ENCODE assay signal across 8 mouse cellular contexts in the genomic region with DNA sequence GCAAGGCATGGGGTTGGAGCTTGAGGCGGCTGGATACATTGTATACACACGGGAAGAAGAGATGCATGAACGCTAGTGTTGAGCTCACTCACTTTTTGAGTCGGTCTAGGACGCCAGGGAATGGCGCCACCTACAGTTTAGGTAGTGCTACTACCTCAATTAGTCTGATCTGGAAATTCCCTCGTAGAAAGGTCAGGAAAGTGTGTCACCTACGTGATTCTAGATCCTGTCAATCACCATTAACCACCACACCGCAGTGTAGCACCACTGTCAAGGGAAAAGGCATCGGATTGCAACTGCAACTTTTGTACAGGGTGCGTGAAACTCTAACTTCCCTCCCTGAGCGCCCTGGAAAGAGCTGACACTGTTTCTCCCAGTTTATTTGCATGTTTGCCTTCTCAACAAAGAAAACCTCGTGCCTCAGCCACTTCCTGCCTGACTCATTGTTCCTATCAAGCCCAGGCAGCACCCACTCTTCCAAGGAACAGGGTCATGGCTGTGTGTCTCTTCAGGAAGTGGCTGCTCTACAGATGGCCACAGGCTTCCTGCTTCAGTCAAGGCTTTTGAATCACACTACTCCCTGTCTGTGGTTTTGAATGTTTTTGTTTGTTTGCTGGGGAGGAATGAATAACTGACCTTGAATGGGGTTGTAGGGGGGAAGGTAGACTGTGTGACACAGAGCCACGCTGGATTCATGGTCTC.
A peak's percentile ranks its signal among the peaks of the same experiment; 100 is the strongest.
DNase-seq lines count a peak whose midpoint lies in the region; ATAC-seq and TF ChIP-seq lines count a peak whose summit lies in the region.

No protein-coding gene starts in this region.

- H3K4me2 ChIP-seq in kidney, postnatal 0 days (ENCODE audit: low read length): no peak overlapping the region

- H3K4me1 ChIP-seq in heart, adult 2 months (ENCODE audit: control insufficient read depth, insufficient read depth, low read length): peaks cover 3% of the 10 kb centered on the region
- H3K4me1 ChIP-seq in kidney, postnatal 0 days (replicated peaks; ENCODE audit: insufficient read depth, low read length): 0 out of 2 replicates have a peak, but pooled peaks cover 5% of the 10 kb centered on the region
- H3K4me1 ChIP-seq in megakaryocyte, embryonic 14.5 days: peaks cover 32% of the 10 kb centered on the region

- no peaks in the 10 kb centered on the region for H3K79me2 ChIP-seq in heart, adult 2 months (replicated peaks; ENCODE audit: control insufficient read depth, insufficient read depth, low read length)

- WGBS in heart, adult 2 months: 41% methylated on average over 14 of the region's 14 CpGs
- 46% methylated on average over 14 of the region's 14 CpGs for WGBS in kidney, postnatal 0 days

- no peak for DNase-seq in left cerebral cortex, adult 2 months (ENCODE audit: extremely low spot score in 1 of 2, low spot score in 2 of 2)
- no peak for DNase-seq in left cerebral cortex, adult 11 months (ENCODE audit: low spot score)
- DNase-seq in adrenal gland, adult 2 months: peak; percentile 74
- DNase-seq in heart, adult 2 months: peak; percentile 37 to 78
- peak; percentile 79 for DNase-seq in kidney, postnatal 0 days (ENCODE audit: low spot score)
- peak; percentile 66 for DNase-seq in thymus, postnatal 0 days (ENCODE audit: low spot score)
- DNase-seq in neural tube, embryonic 10.5 days (ENCODE audit: extremely low spot score, low spot score): no peak

- no peak overlapping the region for H3K9ac ChIP-seq in heart, adult 2 months (ENCODE audit: low read depth, low read length)
- no peak overlapping the region for H3K9ac ChIP-seq in kidney, postnatal 0 days (ENCODE audit: low read depth, low read length)

- ATAC-seq in kidney, postnatal 0 days (replicated peaks; ENCODE audit: low FRiP score, low read depth): peak; percentile 47; the same call in 1 of the 2 replicates

- H3K4me3 ChIP-seq in left cerebral cortex, adult 2 months: no peak overlapping the region
- H3K4me3 ChIP-seq in heart, adult 2 months: no peak overlapping the region
- no peak overlapping the region for H3K4me3 ChIP-seq in kidney, postnatal 0 days (replicated peaks; ENCODE audit: low read depth, low read length)
- H3K4me3 ChIP-seq in megakaryocyte, embryonic 14.5 days (replicated peaks): peak overlapping the region; percentile 88

- TF ChIP-seq CTCF in left cerebral cortex, adult 2 months (IDR thresholded peaks at IDR 0.05): peak; percentile 52
- peak; percentile 67 for TF ChIP-seq CTCF in heart, adult 2 months (IDR thresholded peaks at IDR 0.05)
- peak; percentile 58 for TF ChIP-seq CTCF in kidney, postnatal 0 days (IDR thresholded peaks at IDR 0.05; ENCODE audit: low read depth)

- intact Hi-C loops in left cerebral cortex, adult 2 months (cut with DNase I): no loop called here
- intact Hi-C loops in heart, adult 2 months (cut with DNase I): no loop called here

- no peaks in the 10 kb centered on the region for H3K27me3 ChIP-seq in heart, adult 2 months (ENCODE audit: control insufficient read depth, insufficient read depth, low read length)
- no peaks in the 10 kb centered on the region for H3K27me3 ChIP-seq in kidney, postnatal 0 days (ENCODE audit: insufficient read depth, low read length)
- peaks cover 48% of the 10 kb centered on the region for H3K27me3 ChIP-seq in megakaryocyte, embryonic 14.5 days (replicated peaks)

- no peak overlapping the region for H3K27ac ChIP-seq in left cerebral cortex, adult 2 months
- H3K27ac ChIP-seq in heart, adult 2 months: peak overlapping the region; percentile 30
- peak overlapping the region; percentile 58; the same call in 1 of the 2 replicates for H3K27ac ChIP-seq in kidney, postnatal 0 days

- no peak for TF ChIP-seq POLR2A in heart, adult 2 months (IDR thresholded peaks at IDR 0.05; ENCODE audit: insufficient read depth, low read depth, low read length)

- TF ChIP-seq EP300 in heart, adult 2 months (IDR thresholded peaks at IDR 0.05; ENCODE audit: insufficient read depth, low read depth, low read length): peak; percentile 75

- no peaks in the 10 kb centered on the region for H3K36me3 ChIP-seq in heart, adult 2 months (ENCODE audit: control insufficient read depth, insufficient read depth, low read length)
- no peaks in the 10 kb centered on the region for H3K36me3 ChIP-seq in kidney, postnatal 0 days (ENCODE audit: insufficient read depth, low read length)
- no peaks in the 10 kb centered on the region for H3K36me3 ChIP-seq in megakaryocyte, embryonic 14.5 days (replicated peaks; ENCODE audit: low read length)

- no peaks in the 10 kb centered on the region for H3K9me3 ChIP-seq in kidney, postnatal 0 days (replicated peaks; ENCODE audit: low read length)
- peaks cover 11% of the 10 kb centered on the region for H3K9me3 ChIP-seq in megakaryocyte, embryonic 14.5 days

Comparison
In these comparisons a context has a peak if more than half of its experiments do, and no peak if none do; other contexts are left out.
1. DNase-seq: peak in adrenal gland, adult 2 months (single experiment), heart, adult 2 months (2 of 2), kidney, postnatal 0 days (single experiment) and thymus, postnatal 0 days (single experiment); none in left cerebral cortex, adult 2 months (0 of 2), left cerebral cortex, adult 11 months (single experiment) and neural tube, embryonic 10.5 days (single experiment).
2. Peak in every context shown above with its lines, with median percentiles within 50 percentile points of each other: CTCF ChIP-seq.